Mouse (Mus musculus) cerebellum, adult 18-20 months (tissue): ENCODE results near the gene Supt5.

Experiments used
- DNase-seq, 2 experiments: peaks; one replicate each; pipeline ENCODE4 v3.0.0; 2021

Supt5 gene

GRCm38 (mm10) chr7:28373891-28374495, 35.4 kb upstream of the Supt5 start:
- DNase-seq: no peak

- DNase-seq: peak; percentile 78
Measured at GRCm38 (mm10) chr7:28373131-28373581, 34.6 kb upstream of the Supt5 start.

DNA sequence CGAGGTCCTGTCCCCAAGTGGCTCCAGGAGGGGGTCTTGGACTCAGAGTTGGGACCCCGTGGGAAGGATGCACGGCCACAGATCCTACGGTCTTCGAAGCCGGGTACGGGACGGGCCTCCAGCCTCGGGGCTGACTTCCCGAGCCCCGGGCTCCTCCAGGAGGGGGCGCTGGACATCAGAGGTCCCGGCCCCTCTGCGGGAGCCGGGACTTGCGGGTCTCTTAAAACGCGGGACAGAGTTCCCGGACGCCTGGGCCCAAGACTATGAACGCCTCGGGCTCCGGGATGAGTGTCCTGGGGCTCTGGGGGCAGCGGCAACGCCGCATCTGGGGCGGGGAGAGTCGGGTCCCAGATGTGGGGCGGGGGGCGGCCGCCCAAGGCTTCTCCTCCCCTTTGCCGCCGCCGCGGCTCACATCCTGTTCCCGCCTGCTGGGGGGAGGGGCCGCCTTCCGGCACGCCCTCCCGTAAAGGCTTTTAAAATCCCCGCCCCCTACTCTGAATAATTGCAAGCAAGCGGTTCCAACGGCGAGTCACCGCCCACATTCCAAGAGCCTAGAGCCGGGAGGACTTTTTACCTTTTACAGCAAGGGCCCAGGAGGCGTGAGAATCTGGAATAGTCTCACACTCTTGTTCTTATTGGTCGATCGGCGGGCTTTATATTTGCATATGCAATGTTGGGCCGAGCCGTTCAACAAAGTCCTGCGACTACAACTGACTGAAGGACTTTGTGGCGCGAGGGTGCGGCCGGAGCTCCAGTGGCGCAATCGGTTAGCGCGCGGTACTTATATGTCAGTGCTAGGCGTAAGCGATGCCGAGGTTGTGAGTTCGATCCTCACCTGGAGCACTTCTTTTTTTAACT, 33.9 kb upstream of the Supt5 start, which contains the start of gene Plekhg2:
Gene Plekhg2 (minus strand): TSS at position 349 of the 858 bp plus-strand sequence.
- DNase-seq: peak; percentile 86 to 92

GRCm38 (mm10) chr7:28371514-28371989, 33.0 kb upstream of the Supt5 start:
- peak in 1 of 2 experiments; percentile 29 for DNase-seq

GRCm38 (mm10) chr7:28370977-28371513, 32.5 kb upstream of the Supt5 start:
- DNase-seq: no peak

DNA sequence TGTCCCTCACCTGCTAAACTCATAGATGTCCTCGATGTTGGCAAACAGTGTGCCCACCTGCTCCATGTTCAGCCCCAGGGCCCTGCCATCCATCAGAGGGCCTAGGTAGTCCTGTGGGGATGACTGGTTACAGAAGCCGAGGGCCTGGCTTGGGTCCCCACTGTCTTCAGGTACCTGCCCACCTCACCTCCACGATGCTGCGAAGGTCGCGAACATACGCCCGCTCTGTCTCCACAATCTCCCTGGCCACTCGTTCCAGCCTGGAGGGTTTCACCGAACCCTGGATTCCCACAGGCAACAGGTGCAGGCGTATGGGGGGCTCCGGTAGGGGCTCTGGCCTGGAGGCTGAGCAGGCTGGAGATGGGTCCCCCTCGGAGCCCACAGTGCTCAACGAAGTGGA, 31.5 kb upstream of the Supt5 start:
- DNase-seq: no peak

DNA sequence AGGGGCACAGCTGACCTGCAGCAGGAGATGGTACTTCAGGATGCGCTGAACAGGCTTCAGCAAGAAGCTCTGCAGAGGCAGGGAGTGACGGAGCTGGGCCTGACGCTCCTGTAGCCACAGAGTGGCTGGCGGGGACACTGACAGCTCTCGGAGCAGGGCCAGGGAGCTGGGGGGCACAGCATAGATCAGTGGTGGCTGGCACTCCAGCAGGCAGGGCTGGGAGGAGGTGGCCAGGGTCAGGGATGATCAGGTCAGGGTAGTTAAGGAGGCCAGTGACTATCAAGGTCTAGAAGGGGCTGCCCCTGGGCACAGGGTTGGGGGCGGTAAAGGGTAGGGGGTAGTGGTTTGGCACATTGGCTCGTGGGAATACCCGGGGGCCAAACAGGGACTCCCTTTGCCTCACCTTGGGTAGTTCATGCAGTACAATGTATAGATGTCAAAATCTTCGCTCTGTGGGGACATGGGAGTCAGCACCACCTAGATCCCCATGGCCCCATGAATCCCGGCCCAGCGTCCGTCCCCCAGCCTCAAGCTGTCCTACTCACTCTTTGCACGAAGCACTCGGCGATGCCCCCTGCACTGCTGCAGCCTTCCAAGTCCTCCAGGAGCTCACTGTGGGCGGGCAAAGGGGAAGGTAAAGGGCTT, 29.9 kb upstream of the Supt5 start:
- no peak for DNase-seq

GRCm38 (mm10) chr7:28367663-28368275, 29.2 kb upstream of the Supt5 start:
- no peak for DNase-seq

DNA sequence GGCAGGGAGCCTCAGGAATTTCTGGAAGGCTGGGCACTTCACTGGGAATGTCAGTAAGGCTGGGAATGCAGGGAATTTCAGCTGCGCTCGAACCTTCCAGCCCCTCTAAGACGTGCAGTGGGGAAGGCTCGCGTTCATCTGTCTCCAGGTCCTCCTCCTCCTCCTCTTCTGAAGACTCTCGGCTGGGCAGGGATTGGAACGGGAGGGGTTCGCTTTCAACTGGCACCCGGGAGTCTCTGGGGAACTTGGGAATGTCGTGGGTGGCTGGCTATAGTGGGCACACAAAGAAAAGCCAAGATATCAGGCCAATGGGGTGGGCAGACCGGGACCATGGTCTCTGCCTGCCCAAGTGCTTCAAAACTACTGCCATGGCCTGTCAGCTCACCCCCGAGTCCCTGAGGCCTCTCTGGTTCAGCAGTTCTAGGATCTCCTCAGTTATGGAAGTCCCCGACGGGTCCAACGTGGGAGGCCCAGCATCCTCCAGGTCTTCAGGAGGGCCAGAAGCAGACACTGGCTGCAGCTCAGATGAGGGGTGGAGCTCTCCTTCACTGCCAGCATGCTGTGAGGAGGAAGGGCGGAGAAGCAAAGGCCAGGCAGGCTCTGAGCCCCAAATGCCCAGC, 24.0 kb upstream of the Supt5 start:
- no peak for DNase-seq

DNA sequence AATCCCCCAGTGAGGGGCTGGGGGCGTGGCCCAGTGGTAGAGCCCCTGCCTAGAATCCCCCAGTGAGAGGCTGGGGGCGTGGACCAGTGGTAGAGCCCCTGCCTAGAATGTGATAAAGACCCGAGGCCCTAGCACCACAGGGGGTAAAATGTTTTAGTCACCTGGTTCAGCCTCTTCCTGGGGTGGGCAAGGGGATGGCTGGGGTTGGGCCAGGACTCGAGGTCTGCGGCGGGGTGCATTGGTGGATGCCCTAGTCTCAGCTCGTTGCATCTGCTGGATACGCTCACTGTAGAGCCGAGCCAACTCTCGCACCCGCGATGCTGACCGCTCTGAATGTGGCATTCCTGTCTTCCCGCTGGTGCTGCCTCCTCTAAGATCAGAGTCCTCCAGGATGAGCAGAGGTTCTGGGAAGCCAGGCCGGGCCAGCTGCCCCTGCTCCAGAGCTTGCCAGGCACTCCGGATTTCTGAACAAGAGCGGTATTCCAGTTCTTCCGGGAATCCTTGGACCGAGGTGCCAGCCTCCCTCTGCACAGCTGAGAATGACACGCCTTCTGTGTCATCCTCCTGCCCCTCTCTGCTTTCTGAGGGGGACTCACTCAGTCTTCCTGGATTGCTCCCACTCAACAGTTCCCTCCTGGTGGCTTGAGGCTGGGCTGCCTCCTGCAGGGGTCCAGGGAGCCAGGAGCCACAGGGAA, 23.2 kb upstream of the Supt5 start:
- no peak for DNase-seq

DNA sequence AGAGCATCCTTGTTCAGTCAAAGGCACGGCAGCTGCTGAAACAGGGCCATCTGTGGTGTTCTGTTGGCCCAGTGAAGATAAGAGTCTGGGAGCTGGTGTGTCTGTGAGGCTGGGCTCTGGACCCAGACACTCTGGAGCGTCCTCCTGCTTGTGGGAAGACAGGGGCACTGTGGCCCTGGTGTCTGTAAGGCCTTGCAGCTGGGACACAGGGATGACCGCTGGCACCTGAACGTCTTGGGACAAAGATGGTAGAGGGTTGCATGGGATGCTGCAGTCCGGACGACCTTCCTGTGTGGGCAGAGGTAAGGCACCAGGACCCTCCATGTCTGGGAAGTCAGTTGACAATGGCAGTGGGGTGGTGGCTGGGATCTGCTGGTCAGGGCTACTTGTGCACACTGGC, 21.7 kb upstream of the Supt5 start:
- no peak for DNase-seq

DNA sequence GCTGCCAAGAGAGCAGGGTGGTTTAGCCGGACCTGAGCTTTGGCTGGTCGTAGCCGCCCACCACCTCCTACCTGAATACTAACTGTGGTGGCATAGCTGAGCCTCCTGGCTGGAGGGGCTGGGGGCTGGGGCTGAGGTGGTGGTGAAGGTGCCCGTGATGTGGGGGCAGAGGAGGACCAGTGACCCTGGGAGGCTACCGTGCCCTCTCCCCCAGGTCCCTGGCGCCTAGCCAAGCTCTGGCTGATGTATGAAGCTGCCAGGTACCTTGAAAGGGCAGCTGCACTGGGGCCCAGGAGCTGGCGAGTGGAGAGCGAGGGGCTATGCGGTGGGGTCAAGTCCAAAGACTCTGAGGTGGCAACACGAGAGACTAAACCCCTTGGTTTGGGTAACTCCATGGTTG, 21.3 kb upstream of the Supt5 start:
- no peak for DNase-seq

DNA sequence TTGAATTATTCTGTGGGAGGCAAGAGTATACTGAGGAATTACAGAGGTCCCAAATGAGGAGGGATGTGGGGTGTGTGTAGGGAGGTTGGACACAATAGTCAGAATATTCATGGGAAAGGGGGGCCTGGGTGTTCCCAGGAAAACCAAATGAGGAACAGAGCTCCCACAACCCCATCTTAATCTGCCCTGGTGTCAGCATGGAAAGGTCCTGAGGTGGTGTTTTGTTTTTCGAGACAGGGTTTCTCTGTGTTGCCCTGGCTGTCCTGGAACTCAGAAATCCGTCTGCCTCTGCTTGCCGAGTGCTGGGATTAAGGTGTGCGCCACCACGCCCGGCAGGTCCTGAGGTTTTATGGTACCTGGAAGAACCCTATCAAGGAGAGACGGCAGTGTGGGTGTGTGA, 19.9 kb upstream of the Supt5 start:
- no peak for DNase-seq

DNA sequence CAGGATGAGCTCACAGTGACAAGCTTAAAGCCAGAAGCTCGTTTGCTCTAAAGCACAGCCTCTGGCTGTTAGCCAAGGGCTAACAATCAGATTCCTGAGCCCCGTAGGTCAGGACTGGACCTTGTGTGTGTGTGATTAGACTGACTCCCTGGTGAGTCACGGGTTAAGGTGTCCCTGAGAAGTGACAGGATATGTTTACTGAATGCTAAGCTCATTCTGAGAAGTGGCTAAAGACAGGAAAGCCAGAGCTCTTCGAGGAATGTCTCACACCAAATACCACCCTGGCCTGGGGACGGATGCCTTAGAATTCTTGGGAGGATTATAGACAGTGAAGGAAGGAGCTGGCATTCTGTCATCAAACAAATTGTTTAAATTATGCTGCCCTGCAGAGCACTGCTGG, 19.4 kb upstream of the Supt5 start:
- no peak for DNase-seq

DNA sequence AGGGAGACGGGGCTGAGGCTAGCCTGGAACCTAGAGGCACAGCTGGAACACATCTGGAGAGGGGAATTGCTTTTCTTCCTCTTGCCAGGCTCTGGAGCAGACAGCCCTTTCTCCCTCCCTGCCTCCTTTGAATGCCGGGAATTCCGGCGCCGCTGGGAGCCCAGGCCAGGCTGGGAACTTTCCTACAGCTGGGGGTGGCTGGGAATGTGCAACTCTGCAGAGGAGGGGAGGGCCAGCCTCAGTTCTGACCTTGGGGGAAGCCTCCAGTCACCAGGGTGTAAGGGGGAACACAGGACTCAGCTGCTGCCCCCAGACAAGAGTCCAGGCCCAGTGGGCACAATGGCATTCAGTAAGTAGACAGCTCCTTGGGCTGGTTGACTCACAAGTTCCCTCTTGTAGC, 18.4 kb upstream of the Supt5 start:
- DNase-seq: no peak

DNA sequence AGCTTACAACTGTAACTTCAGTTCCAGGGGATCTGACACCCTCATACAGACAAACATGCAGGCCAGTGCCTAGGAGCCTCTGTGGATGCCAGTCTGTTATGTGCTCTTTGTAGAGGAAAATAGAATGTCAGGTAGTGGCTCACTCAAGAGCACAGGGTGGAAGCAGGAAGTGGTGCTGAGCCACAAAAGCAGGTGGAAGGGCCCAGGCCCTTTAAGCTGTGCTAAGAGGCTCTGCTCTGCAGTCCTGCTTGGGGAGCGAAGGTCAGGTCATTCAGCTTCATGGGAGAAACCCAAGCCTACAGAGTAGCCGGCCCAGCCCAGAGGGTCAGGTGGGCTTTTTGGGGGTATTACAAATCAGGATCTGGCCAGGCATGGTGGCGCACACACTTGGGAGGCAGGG, 16.7 kb upstream of the Supt5 start:
- DNase-seq: no peak

DNA sequence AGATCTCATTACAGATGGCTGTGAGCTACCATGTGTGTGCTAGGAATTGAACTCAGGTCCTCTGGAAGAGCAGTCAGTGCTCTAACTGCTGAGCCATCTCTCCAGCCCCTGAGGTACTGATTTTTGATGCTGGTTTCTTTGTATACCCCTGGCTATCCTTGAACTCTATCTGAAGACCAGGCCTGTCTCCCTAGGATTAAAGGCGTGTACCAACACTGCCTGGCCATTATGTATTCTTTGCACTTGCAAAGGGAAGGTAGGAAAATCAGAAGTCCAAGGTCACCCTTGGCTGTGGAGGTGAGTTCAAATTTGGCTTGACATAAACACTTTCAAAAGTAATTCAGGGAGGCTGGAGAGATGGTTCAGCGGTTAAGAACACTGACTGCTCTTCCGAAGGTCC, 16.1 kb upstream of the Supt5 start:
- no peak for DNase-seq

GRCm38 (mm10) chr7:28354113-28354581, 15.6 kb upstream of the Supt5 start:
- DNase-seq: no peak

DNA sequence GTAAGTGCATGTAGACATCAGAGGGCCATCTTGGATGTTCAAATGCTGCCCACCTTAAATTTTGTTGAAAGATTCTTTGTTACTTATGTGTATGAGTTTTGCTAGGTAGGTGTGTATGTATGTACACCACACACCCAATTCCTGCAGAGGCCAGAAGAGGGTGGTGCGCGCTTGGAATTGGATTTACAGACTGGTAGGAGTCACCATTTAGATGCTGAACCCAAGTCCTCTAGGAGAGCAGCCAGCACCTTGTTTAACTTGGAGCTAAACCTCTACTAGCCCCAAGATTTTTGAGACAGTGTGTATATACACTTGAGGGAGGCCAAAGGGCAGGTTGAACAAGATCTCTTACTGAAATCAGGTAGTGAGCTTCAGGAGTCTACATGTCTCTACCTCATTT, 14.7 kb upstream of the Supt5 start:
- no peak for DNase-seq

DNA sequence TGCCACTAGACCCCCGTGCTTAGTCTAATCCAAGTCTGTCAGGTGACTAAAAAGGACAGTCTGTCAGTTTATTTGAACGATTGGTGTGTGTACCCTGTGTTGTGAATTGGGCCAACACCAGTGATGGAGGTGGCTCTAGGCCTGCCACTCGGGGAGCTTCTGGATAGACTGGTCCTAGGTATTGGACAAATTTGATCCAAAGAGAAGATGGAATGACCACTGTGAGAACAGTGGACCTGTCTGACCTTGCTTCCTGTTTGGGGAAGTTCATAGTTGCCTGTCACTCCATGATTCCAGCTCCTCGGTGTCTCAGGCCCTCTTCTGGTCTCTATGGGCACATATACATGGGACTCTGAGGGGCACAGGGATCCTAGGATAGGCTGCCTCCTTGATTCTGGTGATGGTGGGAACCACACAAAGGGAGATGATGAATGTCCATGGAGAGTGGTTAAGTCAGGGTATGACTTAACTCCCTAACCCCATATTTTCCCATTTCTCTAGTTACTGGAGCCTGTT, 13.2 kb upstream of the Supt5 start:
- DNase-seq: no peak

DNA sequence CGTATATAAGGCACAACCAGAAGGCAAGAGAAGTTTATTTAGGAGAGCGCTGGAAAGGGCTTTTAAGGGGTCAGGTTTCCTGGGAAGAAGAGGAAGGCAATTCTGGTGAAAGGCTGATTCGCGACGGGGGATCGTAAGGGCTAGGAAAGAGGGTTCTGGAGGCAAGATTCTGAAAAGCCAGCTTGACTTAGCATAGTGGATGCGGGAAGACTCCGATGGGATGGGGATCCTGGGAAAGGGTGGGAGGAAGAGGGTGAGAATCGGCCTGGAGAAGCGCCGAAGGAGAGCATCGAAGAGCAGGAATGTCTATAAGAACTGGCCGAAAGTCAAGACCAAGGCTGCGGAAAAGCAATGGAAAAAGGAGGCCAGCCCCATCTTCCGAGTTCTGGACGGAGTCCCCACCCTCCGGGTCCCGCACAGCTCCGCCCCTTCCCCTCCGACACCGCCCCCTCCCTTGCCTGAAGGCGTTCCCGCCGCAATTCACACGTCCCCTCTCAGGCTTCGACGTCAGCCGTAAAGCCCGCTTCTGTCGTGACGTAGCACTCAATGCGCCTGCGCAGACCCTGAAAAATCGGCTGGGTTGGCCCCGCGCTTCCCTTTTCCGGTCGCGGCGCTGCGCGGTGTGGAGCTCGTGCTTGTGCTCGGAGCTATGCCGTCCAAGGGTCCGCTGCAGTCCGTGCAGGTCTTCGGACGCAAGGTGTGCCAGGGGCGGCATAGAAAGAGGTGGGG, 11.8 kb upstream of the Supt5 start, which contains the start of gene Rps16:
Gene Rps16 (plus strand): TSS at position 498 of the 729 bp plus-strand sequence.
- peak; percentile 97 to 98 for DNase-seq
